Mouse (Mus musculus) bone marrow, adult 2 months (tissue): ENCODE results near the gene Zpld1. TPM values are rescaled to one million over a fixed set of nuclear protein-coding genes. Genes with fewer than 3 reads are reported as not detected.

Experiments used
- H3K27ac ChIP-seq: fragments of 200-500 bp; 2 replicates; pipeline ENCODE4 v1.5.1; 2012; ENCODE audit warnings: low read depth, mild to moderate bottlenecking, control low read depth, inconsistent platforms, low read length; ENCODE audit not compliant: control insufficient read depth, poor library complexity, insufficient read depth
- H3K4me1 ChIP-seq: fragments of 200-500 bp; 2 replicates; pipeline ENCODE4 v1.6.1; 2011; ENCODE audit warnings: low read length; ENCODE audit not compliant: control insufficient read depth, insufficient read depth
- H3K4me3 ChIP-seq: fragments of 200-500 bp; replicated peaks from 2 replicates; pipeline ENCODE3; 2011; ENCODE audit warnings: mild to moderate bottlenecking, low read depth, low read length, control low read depth; ENCODE audit not compliant: control insufficient read depth
- CTCF ChIP-seq: fragments of 200-500 bp; IDR thresholded peaks from 2 replicates; pipeline ENCODE4 v1.5.1; 2011; ENCODE audit warnings: low read length, control low read depth; ENCODE audit not compliant: control insufficient read depth, insufficient read depth
- POLR2A ChIP-seq: fragments of 200-500 bp; IDR thresholded peaks from 2 replicates; pipeline ENCODE4 v1.6.1; 2011; ENCODE audit warnings: low read depth, mild to moderate bottlenecking, control low read depth, low read length, borderline replicate concordance; ENCODE audit not compliant: control insufficient read depth
- WGBS: fragments of 180-500 bp; shearing (Covaris S2); methylation state at CpG from one replicate; pipeline ENCODE4 v1.1.7; 2018; 5-methylcytosine and 5-hydroxymethylcytosine counted together
- polyA plus RNA-seq: library from polyadenylated mRNA; stranded (reverse); fragments of >200 nt; gene quantifications from 2 replicates; pipeline ENCODE4 v1.2.4, GENCODE M21; 2011; ENCODE audit warnings: low replicate concordance; ENCODE audit not compliant: missing spikeins, insufficient read depth, insufficient read length

Gene Zpld1
- polyA plus RNA-seq, 1 experiment: not detected

DNA sequence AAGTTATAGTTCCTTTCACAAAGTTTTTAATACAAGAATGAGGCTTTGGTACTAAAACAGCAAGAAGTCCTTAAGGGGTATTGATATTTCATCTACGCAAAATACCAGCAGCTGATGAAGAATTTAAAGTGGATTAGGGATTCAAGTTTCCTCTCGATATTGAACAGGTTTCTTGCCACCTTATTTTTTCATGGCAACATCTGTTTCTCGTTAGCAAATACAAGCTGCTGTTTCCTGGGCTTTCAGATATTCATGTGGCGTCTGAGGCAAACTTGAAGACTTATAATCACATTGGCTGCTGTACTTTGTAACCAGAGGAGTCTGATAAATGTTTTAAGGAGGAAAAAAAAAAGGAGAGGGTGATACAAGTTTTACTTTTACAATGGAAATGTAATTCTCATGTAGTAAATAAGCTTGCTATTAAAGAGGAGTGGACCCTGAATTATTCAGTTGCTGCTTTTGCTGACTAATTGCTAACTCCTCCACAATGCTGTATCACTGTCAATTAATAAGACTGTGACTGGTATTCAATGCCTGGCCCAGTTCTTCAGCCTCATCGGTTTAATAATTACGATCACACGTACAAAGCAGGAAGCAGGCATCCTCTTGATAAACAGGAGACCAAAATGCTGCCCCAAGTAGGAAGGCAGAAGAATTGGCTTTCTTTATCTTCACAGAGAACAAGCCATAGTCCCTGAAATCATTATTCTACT is 36.8 kb downstream of the Zpld1 start:
- TF ChIP-seq CTCF: no peak
- no peak for TF ChIP-seq POLR2A
- no peaks in the 10 kb centered on the region for H3K4me1 ChIP-seq
- H3K27ac ChIP-seq: no peak overlapping the region
- WGBS: 61% methylated on average over 7 of the region's 7 CpGs
- H3K4me3 ChIP-seq: no peak overlapping the region

GRCm38 (mm10) chr16:55259719-55260118 is 38.1 kb downstream of the Zpld1 start:
- TF ChIP-seq CTCF: no peak
- no peak for TF ChIP-seq POLR2A
- no peak overlapping the region for H3K27ac ChIP-seq
- WGBS: 84% methylated on average over 6 of the region's 6 CpGs

GRCm38 (mm10) chr16:55240996-55241395 is 56.8 kb downstream of the Zpld1 start:
- TF ChIP-seq CTCF (no peak), POLR2A (no peak)
- no peak overlapping the region for H3K4me3 ChIP-seq
- 63% methylated on average over 2 of the region's 2 CpGs for WGBS
- no peaks in the 10 kb centered on the region for H3K4me1 ChIP-seq
- H3K27ac ChIP-seq: no peak overlapping the region

More at GRCm38 (mm10) chr16:55259719-55260118, 38.1 kb downstream of the Zpld1 start:
- Histone ChIP-seq H3K4me3 (no peak overlapping the region), H3K4me1 (no peaks in the 10 kb centered on the region)

DNA sequence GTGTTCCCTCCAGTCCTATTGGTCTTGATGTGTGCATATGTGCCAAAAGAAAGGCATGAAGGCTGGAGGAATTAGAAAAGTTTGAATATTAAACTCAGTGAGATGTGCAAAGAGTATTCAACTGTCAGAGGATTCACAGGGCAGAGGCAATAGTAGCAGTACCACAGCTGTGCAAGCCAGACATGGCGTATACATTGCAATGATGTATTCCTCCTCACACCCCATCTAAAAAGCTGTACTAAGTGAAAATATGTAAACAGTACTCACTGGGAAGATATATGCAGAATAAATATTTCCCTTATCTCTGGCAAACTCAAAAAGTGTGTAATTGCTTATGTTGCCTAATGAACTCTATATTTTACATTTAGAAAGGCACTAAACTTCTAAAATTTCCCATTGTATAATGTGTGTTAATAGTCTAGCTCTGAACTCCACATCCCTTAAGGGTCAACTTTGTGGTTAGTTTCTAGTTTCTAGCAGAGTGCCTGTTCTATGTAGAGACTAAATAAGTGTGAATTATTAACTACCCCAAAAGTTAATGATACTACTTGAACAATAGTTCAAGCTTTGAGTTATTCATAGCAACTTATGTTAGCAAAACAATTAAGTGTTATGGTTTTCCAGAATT is 68.7 kb downstream of the Zpld1 start:
- Histone ChIP-seq H3K27ac (no peak overlapping the region), H3K4me3 (no peak overlapping the region), H3K4me1 (no peaks in the 10 kb centered on the region)
- TF ChIP-seq CTCF: no peak
- no peak for TF ChIP-seq POLR2A
- WGBS: 85% methylated on average over 1 of the region's 1 CpGs

DNA sequence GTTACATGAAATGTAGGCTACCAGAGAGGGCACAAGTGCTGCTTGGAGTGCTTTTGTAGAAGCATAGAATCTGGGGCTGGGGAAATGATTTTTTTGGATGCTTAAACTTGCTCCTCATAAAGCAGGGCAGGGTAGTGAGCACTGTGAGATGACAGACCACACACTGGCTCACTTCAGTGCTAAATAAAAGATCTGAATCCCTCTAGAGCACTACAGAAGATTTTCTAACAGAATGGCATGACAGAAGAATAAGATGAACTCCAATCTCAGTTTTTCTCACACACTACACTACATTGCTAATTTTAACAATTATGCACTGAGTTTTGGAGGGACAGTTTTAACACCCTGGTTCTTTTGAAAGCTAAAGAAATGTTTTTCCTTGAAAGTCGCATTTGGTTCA is 93.8 kb downstream of the Zpld1 start:
- no peaks in the 10 kb centered on the region for H3K4me1 ChIP-seq
- no peak for TF ChIP-seq CTCF
- no peak for TF ChIP-seq POLR2A
- no peak overlapping the region for H3K27ac ChIP-seq
- WGBS: 76% methylated on average over 1 of the region's 1 CpGs
- H3K4me3 ChIP-seq: no peak overlapping the region

- no peak for TF ChIP-seq POLR2A
- no peak for TF ChIP-seq CTCF
- Histone ChIP-seq H3K4me1 (no peaks in the 10 kb centered on the region), H3K27ac (no peak overlapping the region), H3K4me3 (no peak overlapping the region)
- WGBS: 66% methylated on average over 2 of the region's 2 CpGs
Observed at GRCm38 (mm10) chr16:55190397-55190796, 107.4 kb downstream of the Zpld1 start.

- TF ChIP-seq CTCF: no peak
- TF ChIP-seq POLR2A: no peak
Observed at GRCm38 (mm10) chr16:55185370-55185769, 112.4 kb downstream of the Zpld1 start.

More at GRCm38 (mm10) chr16:55185370-55185769, 112.4 kb downstream of the Zpld1 start:
- WGBS: 78% methylated on average over 1 of the region's 1 CpGs
- H3K27ac ChIP-seq: no peak overlapping the region
- H3K4me3 ChIP-seq: no peak overlapping the region
- H3K4me1 ChIP-seq: no peaks in the 10 kb centered on the region
